Comparison of ENCODE assay signal across 23 mouse cellular contexts in the genomic region with DNA sequence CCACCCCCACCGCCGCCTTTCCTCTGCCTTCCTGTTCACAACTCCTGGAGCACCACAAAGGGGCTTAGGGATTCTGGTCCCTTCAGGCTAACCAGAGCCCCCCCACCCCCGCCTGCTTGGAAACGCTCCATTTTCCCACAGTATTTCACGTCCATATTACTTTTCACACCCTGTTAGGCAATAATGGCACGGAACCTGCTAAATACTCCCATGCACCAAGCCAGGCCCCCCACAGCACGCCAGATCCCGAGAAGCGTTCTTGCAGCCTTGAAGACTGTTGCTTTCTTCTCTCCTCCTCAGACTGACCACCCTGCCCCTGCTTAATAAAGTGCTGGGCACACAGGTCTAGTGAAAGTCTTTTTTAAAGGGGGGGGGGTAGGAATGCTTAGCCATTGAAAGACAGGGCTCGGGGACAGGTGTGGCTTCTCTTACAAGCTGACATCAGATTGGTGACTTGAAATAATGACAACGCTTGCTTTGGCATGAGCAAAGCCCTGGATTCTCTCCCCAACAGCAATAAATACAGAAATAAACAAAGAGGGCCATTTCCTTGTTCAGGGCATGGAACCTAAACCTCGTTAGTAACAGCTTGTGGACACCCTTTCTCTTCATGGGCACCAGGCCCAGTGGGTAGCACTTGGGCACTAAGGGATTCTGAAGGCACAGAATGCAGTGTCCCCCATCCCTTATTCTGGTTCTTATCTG. TPM values are rescaled to one million over a fixed set of nuclear protein-coding genes. Genes with fewer than 3 reads are reported as not detected.
DNase-seq lines count a peak whose midpoint lies in the region; ATAC-seq lines count a peak whose summit lies in the region.
"Had no signal": no experiment of that assay in that cellular context is flagged by ENCODE, and none has a peak within 500 bp of the region (broad histone marks: within the 10 kb centered on the region; RNA-seq: fewer than 3 reads in every experiment).

No protein-coding gene starts in this region.

- intact Hi-C loops in heart, postnatal 14 days (cut with DNase I) = no loop called here

- peak overlapping the region; percentile 45; the same call in 1 of the 2 replicates for H3K4me3 ChIP-seq in heart, embryonic 12.5 days
- no peak overlapping the region for H3K4me3 ChIP-seq in midbrain, embryonic 14.5 days (replicated peaks; ENCODE audit: low read depth, low read length)
- H3K4me3 ChIP-seq in midbrain, embryonic 13.5 days (replicated peaks) = no peak overlapping the region
- H3K4me3 ChIP-seq in embryonic facial prominence, embryonic 10.5 days = no peak overlapping the region
- 0 out of 2 replicates have a peak overlapping the region, but pooled peaks have one; percentile 14 for H3K4me3 ChIP-seq in limb, embryonic 13.5 days
- H3K4me3 ChIP-seq: neural tube, embryonic 13.5 days had no signal

- 48% methylated on average over 10 of the region's 12 CpGs for WGBS in heart, embryonic 12.5 days
- under 1% methylated on average over 12 of the region's 12 CpGs for WGBS in midbrain, embryonic 14.5 days
- 3% methylated on average over 12 of the region's 12 CpGs for WGBS in midbrain, embryonic 13.5 days
- WGBS in embryonic facial prominence, embryonic 10.5 days = 5% methylated on average over 12 of the region's 12 CpGs
- 9% methylated on average over 12 of the region's 12 CpGs for WGBS in limb, embryonic 13.5 days

- no peaks in the 10 kb centered on the region for H3K27me3 ChIP-seq in heart, embryonic 12.5 days (replicated peaks)
- H3K27me3 ChIP-seq in midbrain, embryonic 14.5 days (ENCODE audit: control insufficient read depth, insufficient read depth, low read length) = peaks cover 99% of the 10 kb centered on the region
- H3K27me3 ChIP-seq in midbrain, embryonic 13.5 days = peaks cover 100% of the 10 kb centered on the region
- H3K27me3 ChIP-seq in embryonic facial prominence, embryonic 10.5 days (replicated peaks; ENCODE audit: low read depth, poor library complexity, severe bottlenecking) = peaks cover 100% of the 10 kb centered on the region
- peaks cover 79% of the 10 kb centered on the region for H3K27me3 ChIP-seq in limb, embryonic 13.5 days

- no peak for DNase-seq in heart, postnatal 14 days
- peak; percentile 1 for DNase-seq in midbrain, embryonic 14.5 days
- peak; percentile 15 for DNase-seq in embryonic facial prominence, embryonic 10.5 days (ENCODE audit: low spot score)
- DNase-seq in gastrocnemius, adult 18-20 months (ENCODE audit: low spot score) = no peak
- no peak for DNase-seq in ovary, postnatal 36 days (ENCODE audit: low spot score)
- DNase-seq: adrenal gland, postnatal 36 days; cerebellum, adult 18-20 months; cerebellum, postnatal 36 days; gastrocnemius, postnatal 10 days; heart, postnatal 4 days; kidney, adult 18-20 months; liver, postnatal 0 days; lung, postnatal 10 days; right cerebral cortex, postnatal 4 days; thymus, postnatal 25 days had no signal

- peaks cover 68% of the 10 kb centered on the region for H3K4me1 ChIP-seq in heart, embryonic 12.5 days (replicated peaks)
- peaks cover 5% of the 10 kb centered on the region; the same call in 1 of the 2 replicates for H3K4me1 ChIP-seq in midbrain, embryonic 14.5 days (ENCODE audit: control insufficient read depth, insufficient read depth, low read length)
- H3K4me1 ChIP-seq in midbrain, embryonic 13.5 days (replicated peaks) = peaks cover 5% of the 10 kb centered on the region
- peaks cover 29% of the 10 kb centered on the region for H3K4me1 ChIP-seq in embryonic facial prominence, embryonic 10.5 days
- H3K4me1 ChIP-seq in limb, embryonic 13.5 days = peaks cover 73% of the 10 kb centered on the region

- no peak for ATAC-seq in heart, embryonic 12.5 days (ENCODE audit: insufficient number of reproducible peaks, low FRiP score)
- ATAC-seq in midbrain, embryonic 14.5 days (ENCODE audit: low FRiP score, low TSS enrichment) = no peak
- ATAC-seq in midbrain, embryonic 13.5 days = no peak
- peak; percentile 16; the same call in 1 of the 2 replicates for ATAC-seq in limb, embryonic 13.5 days (ENCODE audit: low FRiP score, low read depth)
- ATAC-seq: liver, postnatal 0 days had no signal

- H3K9me3 ChIP-seq in heart, embryonic 12.5 days (replicated peaks) = no peaks in the 10 kb centered on the region
- no peaks in the 10 kb centered on the region for H3K9me3 ChIP-seq in midbrain, embryonic 14.5 days (ENCODE audit: control insufficient read depth, low read length)
- no peaks in the 10 kb centered on the region for H3K9me3 ChIP-seq in midbrain, embryonic 13.5 days
- no peaks in the 10 kb centered on the region for H3K9me3 ChIP-seq in embryonic facial prominence, embryonic 10.5 days
- H3K9me3 ChIP-seq in limb, embryonic 13.5 days = no peaks in the 10 kb centered on the region
- H3K9me3 ChIP-seq: neural tube, embryonic 13.5 days had no signal

- peak overlapping the region; percentile 65 for H3K4me2 ChIP-seq in heart, embryonic 12.5 days
- H3K4me2 ChIP-seq in midbrain, embryonic 14.5 days (ENCODE audit: low read length) = no peak overlapping the region
- no peak overlapping the region for H3K4me2 ChIP-seq in midbrain, embryonic 13.5 days (replicated peaks)
- H3K4me2 ChIP-seq in limb, embryonic 13.5 days (replicated peaks) = peak overlapping the region; percentile 72
- H3K4me2 ChIP-seq: neural tube, embryonic 13.5 days had no signal

- no peak overlapping the region for H3K9ac ChIP-seq in heart, embryonic 12.5 days
- H3K9ac ChIP-seq in midbrain, embryonic 14.5 days (replicated peaks; ENCODE audit: low read length) = no peak overlapping the region
- H3K9ac ChIP-seq in midbrain, embryonic 13.5 days (replicated peaks) = no peak overlapping the region
- no peak overlapping the region for H3K9ac ChIP-seq in limb, embryonic 13.5 days
- H3K9ac ChIP-seq: liver, postnatal 0 days; neural tube, embryonic 13.5 days had no signal

- peaks cover 23% of the 10 kb centered on the region for H3K36me3 ChIP-seq in heart, embryonic 12.5 days
- no peaks in the 10 kb centered on the region for H3K36me3 ChIP-seq in midbrain, embryonic 14.5 days (ENCODE audit: control insufficient read depth, insufficient read depth, low read length)
- H3K36me3 ChIP-seq in midbrain, embryonic 13.5 days = no peaks in the 10 kb centered on the region
- no peaks in the 10 kb centered on the region for H3K36me3 ChIP-seq in embryonic facial prominence, embryonic 10.5 days (replicated peaks)
- H3K36me3 ChIP-seq in limb, embryonic 13.5 days = no peaks in the 10 kb centered on the region
- H3K36me3 ChIP-seq: neural tube, embryonic 13.5 days had no signal

- H3K27ac ChIP-seq in heart, embryonic 12.5 days (ENCODE audit: poor library complexity, severe bottlenecking) = no peak overlapping the region
- no peak overlapping the region for H3K27ac ChIP-seq in midbrain, embryonic 14.5 days (replicated peaks; ENCODE audit: low read depth, low read length)
- no peak overlapping the region for H3K27ac ChIP-seq in midbrain, embryonic 13.5 days
- H3K27ac ChIP-seq in embryonic facial prominence, embryonic 10.5 days (replicated peaks) = no peak overlapping the region
- no peak overlapping the region for H3K27ac ChIP-seq in limb, embryonic 13.5 days
- H3K27ac ChIP-seq: kidney, postnatal 0 days; neural tube, embryonic 13.5 days had no signal

RNA-seq across cellular contexts. Expression of a gene that starts 21.8 kb away (rescaled TPM):
- 18.0 and 19.4 TPM in 2 replicates for polyA plus RNA-seq in heart, embryonic 12.5 days (2016; fragmentation: Nextera tagmentation; extraction: Ambion mirVana)
- 10 to 100 TPM; 74.2 to 78.6 TPM for total RNA-seq in heart, postnatal 14 days (2021)
- polyA plus RNA-seq in midbrain, embryonic 14.5 days (2014; fragmentation: Nextera tagmentation; extraction: Ambion mirVana) = not detected in 2 replicates
- polyA plus RNA-seq in midbrain, embryonic 13.5 days (2015; fragmentation: Nextera tagmentation; extraction: Ambion mirVana) = not detected in 2 replicates
- polyA plus RNA-seq in embryonic facial prominence, embryonic 10.5 days (2016; fragmentation: Nextera tagmentation; extraction: Ambion mirVana) = 3.9 and 5.4 TPM in 2 replicates
- 10.8 and 11.4 TPM in 2 replicates for polyA plus RNA-seq in limb, embryonic 13.5 days (2015; fragmentation: Nextera tagmentation; extraction: Ambion mirVana)
- not detected for total RNA-seq in gastrocnemius, adult 18-20 months (2021)
- total RNA-seq: layer of hippocampus, postnatal 14 days; megakaryocyte progenitor cell, adult 5-6 weeks had no signal
- polyA plus RNA-seq: C2C12; kidney, postnatal 0 days had no signal

Comparison
In these comparisons a context has a peak if more than half of its experiments do, and no peak if none do; other contexts are left out.
1. H3K4me2 ChIP-seq: peak in heart, embryonic 12.5 days (single experiment) and limb, embryonic 13.5 days (single experiment); none in midbrain, embryonic 14.5 days (single experiment) and midbrain, embryonic 13.5 days (single experiment).
2. H3K4me3 ChIP-seq: peak in heart, embryonic 12.5 days (single experiment) and limb, embryonic 13.5 days (single experiment); none in midbrain, embryonic 14.5 days (single experiment), midbrain, embryonic 13.5 days (single experiment) and embryonic facial prominence, embryonic 10.5 days (single experiment).
3. DNase-seq: peak in midbrain, embryonic 14.5 days (single experiment) and embryonic facial prominence, embryonic 10.5 days (single experiment); none in heart, postnatal 14 days (0 of 2), gastrocnemius, adult 18-20 months (single experiment) and ovary, postnatal 36 days (single experiment).